In the genomic region with DNA sequence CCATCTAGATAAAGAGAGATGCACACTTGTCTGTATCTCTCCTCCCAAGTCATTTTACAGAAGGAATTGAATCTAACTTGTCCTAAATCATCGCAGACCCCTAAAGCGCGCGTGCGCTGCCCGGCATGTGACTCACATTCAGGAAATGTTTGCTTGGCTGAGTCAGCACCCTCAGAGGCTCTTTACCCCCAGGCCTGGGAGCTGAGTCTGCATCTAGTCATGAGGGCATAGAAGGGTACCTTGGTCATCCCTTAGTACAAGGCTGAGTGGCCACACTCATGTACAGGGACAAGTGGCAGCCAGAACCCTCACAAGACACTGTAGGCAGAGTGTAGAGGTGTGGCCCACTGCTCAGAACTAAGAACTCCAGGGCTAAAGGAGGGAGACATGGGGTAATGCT, we compare ENCODE assay signal across 22 mouse cellular contexts. TPM values are rescaled to one million over a fixed set of nuclear protein-coding genes. Genes with fewer than 3 reads are reported as not detected.
DNase-seq lines count a peak whose midpoint lies in the region; ATAC-seq and TF ChIP-seq lines count a peak whose summit lies in the region.
"Had no signal": no experiment of that assay in that cellular context is flagged by ENCODE, and none has a peak within 500 bp of the region (broad histone marks: within the 10 kb centered on the region; RNA-seq: fewer than 3 reads in every experiment).

No protein-coding gene starts in this region.

- 0 out of 2 replicates have a peak, but pooled peaks cover 3% of the 10 kb centered on the region for H3K27me3 ChIP-seq in kidney, embryonic 16.5 days (ENCODE audit: insufficient read depth, low read length)
- H3K27me3 ChIP-seq in C2C12 (ENCODE audit: control insufficient read depth, insufficient read depth, insufficient read length) (no peaks in the 10 kb centered on the region), myocyte (ENCODE audit: control insufficient read depth, insufficient read depth, insufficient read length) (no peaks in the 10 kb centered on the region)

- H3K79me2 ChIP-seq in C2C12 (ENCODE audit: control insufficient read depth, insufficient read depth) = no peaks in the 10 kb centered on the region
- H3K79me2 ChIP-seq in myocyte (ENCODE audit: control insufficient read depth, insufficient read depth) = no peaks in the 10 kb centered on the region

- H3K9ac ChIP-seq in kidney, embryonic 16.5 days (replicated peaks; ENCODE audit: low read length) = no peak overlapping the region
- H3K9ac ChIP-seq: forebrain, postnatal 0 days; heart, embryonic 15.5 days; liver, postnatal 0 days had no signal

- no peak for TF ChIP-seq CTCF in C2C12 (IDR thresholded peaks at IDR 0.05; ENCODE audit: control insufficient read depth, insufficient read depth, insufficient read length)

- no peak overlapping the region for H3K4me2 ChIP-seq in kidney, embryonic 16.5 days (replicated peaks; ENCODE audit: low read depth, low read length)
- peak overlapping the region; percentile 33 for H3K4me2 ChIP-seq in myocyte (ENCODE audit: low read depth)
- H3K4me2 ChIP-seq: heart, embryonic 15.5 days had no signal

- DNase-seq in kidney, adult 18-20 months = peak; percentile 55
- peak; percentile 57 for DNase-seq in kidney, postnatal 10 days
- no peak for DNase-seq in ovary, postnatal 10 days (ENCODE audit: low spot score)
- DNase-seq in T-cell, adult 2 months (ENCODE audit: low spot score) = no peak
- DNase-seq in frontal cortex, postnatal 25 days (ENCODE audit: low spot score in 2 of 2) = no peak
- DNase-seq: cerebellum, adult 11 months; cerebellum, postnatal 36 days; forebrain, postnatal 0 days; heart, adult 18-20 months; liver; liver, postnatal 0 days; thymus, postnatal 25 days had no signal

- no peak overlapping the region for H3ac ChIP-seq in C2C12 (ENCODE audit: control insufficient read depth, insufficient read length, low read depth)
- no peak overlapping the region for H3ac ChIP-seq in myocyte (ENCODE audit: control insufficient read depth, insufficient read length)

- no peak for TF ChIP-seq POLR2A in myocyte (IDR thresholded peaks at IDR 0.05; ENCODE audit: insufficient read length, low read depth)

- no peaks in the 10 kb centered on the region for H3K9me3 ChIP-seq in kidney, embryonic 16.5 days (ENCODE audit: low read length)
- H3K9me3 ChIP-seq: heart, embryonic 15.5 days; hindbrain, embryonic 10.5 days had no signal

- H3K4me1 ChIP-seq in kidney, embryonic 16.5 days (ENCODE audit: insufficient read depth, low read length) = no peaks in the 10 kb centered on the region
- H3K4me1 ChIP-seq: heart, embryonic 15.5 days; hindbrain, embryonic 10.5 days had no signal

- H3K36me3 ChIP-seq in kidney, embryonic 16.5 days (ENCODE audit: insufficient read depth, low read length) = no peaks in the 10 kb centered on the region
- H3K36me3 ChIP-seq in C2C12 (ENCODE audit: control insufficient read depth, insufficient read depth) (no peaks in the 10 kb centered on the region), myocyte (ENCODE audit: control insufficient read depth, insufficient read depth) (no peaks in the 10 kb centered on the region)
- H3K36me3 ChIP-seq: heart, embryonic 15.5 days; hindbrain, embryonic 10.5 days had no signal

- no peaks in the 10 kb centered on the region for H3K79me3 ChIP-seq in C2C12 (ENCODE audit: low read depth)

- WGBS in kidney, embryonic 16.5 days = 76% methylated on average over 6 of the region's 6 CpGs

- no peak for ATAC-seq in kidney, embryonic 16.5 days (ENCODE audit: low FRiP score, low TSS enrichment)
- ATAC-seq: forebrain, postnatal 0 days; liver, postnatal 0 days; midbrain, embryonic 16.5 days had no signal

- H3K27ac ChIP-seq in kidney, embryonic 16.5 days (ENCODE audit: low read length) = no peak overlapping the region
- H3K27ac ChIP-seq: heart, embryonic 15.5 days; hindbrain, embryonic 10.5 days; layer of hippocampus, adult 2 months had no signal

- H3K4me3 ChIP-seq in kidney, embryonic 16.5 days (ENCODE audit: low read length) = no peak overlapping the region
- H3K4me3 ChIP-seq in C2C12 (ENCODE audit: insufficient read depth, poor library complexity, severe bottlenecking) (no peak overlapping the region), myocyte (no peak overlapping the region)
- H3K4me3 ChIP-seq: erythroblast, embryonic 14.5 days; heart, embryonic 15.5 days; hindbrain, embryonic 10.5 days; layer of hippocampus, adult 2 months; megakaryocyte, embryonic 14.5 days had no signal

TF ChIP-seq in C2C12, 6 proteins besides CTCF, POLR2A, EP300 and RAD21:
- TF ChIP-seq MYOD1 (IDR thresholded peaks at IDR 0.05; ENCODE audit: control insufficient read depth, insufficient read length, low read depth) (no peak), USF1 (IDR thresholded peaks at IDR 0.05; ENCODE audit: low read depth) (peak; percentile 92), CEBPB (IDR thresholded peaks at IDR 0.05; ENCODE audit: low read depth) (no peak), MYOG (IDR thresholded peaks at IDR 0.05; ENCODE audit: control insufficient read depth, extremely low read depth, insufficient read length) (no peak), FOSL1 (IDR thresholded peaks at IDR 0.05; ENCODE audit: insufficient read depth, low read length, poor library complexity, severe bottlenecking) (peak; percentile 78), MAX (IDR thresholded peaks at IDR 0.05) (peak; percentile 39)

TF ChIP-seq in myocyte, 11 proteins besides CTCF, POLR2A, EP300 and RAD21:
- TF ChIP-seq TCF12 (IDR thresholded peaks at IDR 0.05; ENCODE audit: insufficient read depth, poor library complexity, severe bottlenecking) = no peak
- TF ChIP-seq USF1 (IDR thresholded peaks at IDR 0.05; ENCODE audit: low read depth) = peak; percentile 86

RNA-seq across cellular contexts. Expression of gene Hnf1b, which starts 6.3 kb away (rescaled TPM):
- polyA plus RNA-seq in kidney, embryonic 16.5 days (2015; fragmentation: Nextera tagmentation; extraction: Ambion mirVana) = 90.9 and 104 TPM in 2 replicates
- not detected for polyA plus RNA-seq in C2C12 (2012; fragmentation: generic; extraction: Trizol)
- not detected for polyA plus RNA-seq in myocyte (2012; fragmentation: generic; extraction: Trizol)
- polyA plus RNA-seq: embryonic facial prominence, embryonic 11.5 days; erythroblast, embryonic 14.5 days; hindbrain, embryonic 10.5 days had no signal

Comparison
In these comparisons a context has a peak if more than half of its experiments do, and no peak if none do; other contexts are left out.
1. DNase-seq: peak in kidney, adult 18-20 months (single experiment) and kidney, postnatal 10 days (single experiment); none in ovary, postnatal 10 days (single experiment), T-cell, adult 2 months (single experiment) and frontal cortex, postnatal 25 days (0 of 2).
2. RNA of gene Hnf1b, which starts 6.3 kb away (polyA plus RNA-seq): 90.9 to 104 TPM in kidney, embryonic 16.5 days; not detected in C2C12 (single experiment) and not detected in myocyte (single experiment); every median in the first group is over 10 times any median in the second.